Mouse (Mus musculus): Measurements from ENCODE around the gene Mob1a. TPM values are rescaled to one million over a fixed set of nuclear protein-coding genes. Genes with fewer than 3 reads are reported as not detected.
A peak's percentile ranks its signal among the peaks of the same experiment; 100 is the strongest.

The Mob1a gene
- total RNA-seq, 4 experiments from 2014 or later, result 66.9 to 77.3 (median 71.4) TPM

DNA sequence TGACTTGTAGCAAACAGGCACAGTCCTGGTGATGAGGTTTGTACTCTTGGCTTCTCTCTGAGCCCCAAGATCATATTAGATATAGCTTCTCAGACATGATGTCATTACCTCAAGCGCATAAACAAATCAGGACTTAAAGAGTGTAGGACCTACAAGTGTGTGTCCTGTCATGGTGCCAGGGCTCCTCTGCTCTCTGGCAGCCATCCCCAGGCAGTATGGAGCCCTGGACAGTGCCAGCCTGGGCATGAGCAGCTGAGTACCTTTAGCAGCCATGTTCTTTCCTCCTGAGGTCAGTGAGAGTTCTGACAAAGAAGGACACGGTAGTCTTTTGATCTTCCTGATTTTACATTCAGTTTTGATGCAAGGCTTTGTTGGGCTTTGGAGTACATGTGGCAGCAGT lies 17.1 kb downstream of the Mob1a start:
- no peak for DNase-seq

DNA sequence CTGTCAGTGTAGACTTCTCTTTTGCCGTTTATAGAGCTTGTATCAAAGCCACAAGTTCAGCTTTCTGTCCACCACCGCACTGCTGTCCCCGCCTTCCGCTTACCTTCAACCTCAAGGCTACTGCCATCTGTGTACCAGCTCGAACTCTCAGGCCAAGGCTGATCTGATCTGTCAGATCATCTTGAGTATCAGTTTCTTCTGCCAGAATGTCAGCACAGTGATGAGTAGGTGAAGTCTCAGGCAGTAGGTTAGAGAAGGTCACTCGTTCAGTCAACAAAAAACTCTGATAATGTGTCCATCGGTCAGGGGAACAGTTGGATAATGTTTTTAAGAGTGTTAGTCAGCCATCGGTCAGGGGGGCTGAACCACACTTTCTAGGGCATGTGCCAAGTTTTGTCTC lies 19.5 kb downstream of the Mob1a start:
- DNase-seq, result peak; percentile 68

DNA sequence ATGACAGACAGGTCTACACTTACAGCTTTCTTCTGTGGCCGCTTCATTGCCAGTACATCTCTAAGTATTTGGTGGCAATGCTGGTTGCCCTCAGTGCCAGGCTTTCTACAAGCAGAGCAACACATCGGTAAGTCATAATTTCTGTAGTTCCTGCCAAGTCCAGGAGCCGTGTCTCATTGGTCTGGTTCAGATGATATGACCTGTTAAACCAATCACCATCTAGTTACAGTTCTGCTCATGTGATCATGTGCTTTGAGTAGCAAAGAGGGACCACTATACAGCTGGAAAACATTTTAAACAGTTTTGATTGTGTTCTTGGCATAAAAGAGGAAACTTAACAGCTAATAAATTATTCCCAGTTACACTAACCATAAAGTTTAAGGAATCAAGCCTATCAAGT lies 22.1 kb downstream of the Mob1a start:
- DNase-seq, result no peak

DNA sequence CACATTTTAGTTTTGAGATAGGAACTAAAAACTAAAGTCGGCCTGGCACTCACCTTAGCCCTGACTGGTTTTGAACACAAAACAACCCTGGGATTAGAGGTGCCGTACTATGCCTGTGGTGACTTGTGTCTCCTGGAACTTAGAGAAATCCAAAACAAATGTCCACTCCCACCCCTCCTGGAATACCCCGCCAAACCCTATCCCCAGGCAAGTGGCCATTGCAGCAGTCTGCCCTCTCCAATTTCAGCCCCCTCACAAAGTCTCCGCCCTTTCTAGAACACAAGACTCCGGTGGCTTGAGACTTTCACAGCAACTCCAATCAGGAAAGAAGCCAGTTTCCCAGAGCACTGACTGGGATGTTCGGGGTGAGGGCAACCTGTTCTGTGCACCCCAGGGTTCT lies 23.1 kb downstream of the Mob1a start, which contains the start of gene Bola3:
TSS of gene Bola3 (plus strand) at position 275 of the 400 bp plus-strand sequence.
- DNase-seq, result no peak

DNA sequence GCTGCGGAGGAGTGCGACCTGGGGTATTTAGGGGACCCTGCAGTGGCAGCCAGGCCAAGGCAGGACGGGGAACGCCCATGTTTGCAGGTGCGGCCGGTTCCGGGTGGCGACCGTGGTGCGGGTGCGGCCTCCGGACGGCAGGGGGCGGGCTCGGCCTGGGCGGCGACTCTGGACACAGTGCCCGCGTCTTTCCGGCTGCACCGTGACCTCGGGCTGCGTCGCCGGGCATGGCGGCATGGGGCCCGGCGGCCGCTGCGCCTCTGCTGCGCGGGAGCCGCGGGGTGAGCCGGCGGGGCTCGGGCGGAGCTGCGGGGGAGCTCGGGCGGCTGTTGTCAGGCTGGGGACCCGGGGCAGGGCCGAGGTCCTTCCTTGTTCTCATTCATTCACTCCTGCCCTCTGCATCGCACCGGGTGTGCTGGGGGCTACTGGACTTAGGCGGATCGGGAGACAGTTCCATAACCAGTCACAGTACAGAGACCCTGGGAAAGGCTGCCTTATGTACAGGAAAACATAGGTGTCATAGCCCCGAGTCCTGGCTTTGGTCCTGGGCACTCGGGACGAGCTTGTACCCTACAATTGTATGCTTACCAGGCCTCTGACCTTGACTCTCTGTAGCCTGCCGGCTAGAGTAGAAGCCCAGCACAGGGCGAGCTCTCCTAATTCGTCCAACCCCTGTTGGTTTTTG lies 23.6 kb downstream of the Mob1a start:
- peak; percentile 77 for DNase-seq

DNA sequence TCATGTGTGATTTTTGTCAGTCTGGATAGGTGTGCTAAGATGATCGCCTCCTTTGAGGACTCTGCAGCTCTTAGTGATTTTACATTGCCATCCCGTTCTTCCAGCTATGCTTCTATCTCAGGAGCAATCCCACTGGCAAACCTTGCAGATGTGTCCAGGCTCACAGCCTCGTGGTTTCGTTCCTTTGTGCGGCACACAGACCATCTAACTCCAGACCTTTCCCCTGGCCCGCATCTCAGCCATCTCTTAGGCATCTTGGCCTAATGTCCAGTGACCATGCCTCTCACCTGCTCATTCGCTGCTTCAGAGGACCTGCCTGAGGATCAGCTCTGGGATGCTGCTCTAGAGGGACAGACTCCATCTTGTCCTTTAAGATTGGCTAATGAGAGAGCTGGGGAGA lies 24.4 kb downstream of the Mob1a start:
- no peak for DNase-seq

DNA sequence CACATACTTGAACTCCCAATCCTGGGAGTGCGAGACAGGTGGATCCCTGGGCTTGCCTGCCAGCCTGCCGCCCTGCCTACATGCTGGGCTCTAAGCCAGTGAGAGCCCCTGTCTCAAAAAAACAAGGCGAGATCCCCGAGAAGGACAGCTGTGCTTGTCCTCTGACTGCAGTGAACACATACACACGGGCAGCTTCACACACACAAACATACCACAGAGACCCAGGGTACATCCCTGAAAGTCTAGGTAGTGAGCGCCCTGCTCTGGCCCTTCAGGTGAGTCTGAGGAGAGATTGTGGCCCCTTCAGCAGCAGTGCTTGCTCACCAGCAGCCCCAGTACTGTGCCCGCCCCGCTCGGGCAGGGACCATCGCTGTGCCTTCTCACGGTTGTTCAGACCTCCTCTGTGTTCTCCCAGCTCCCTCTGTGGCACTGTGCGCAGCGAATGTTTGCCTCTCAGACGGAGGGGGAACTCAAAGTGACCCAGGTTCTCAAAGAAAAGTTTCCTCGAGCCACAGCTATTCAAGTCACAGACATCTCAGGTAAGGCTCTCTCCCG lies 25.1 kb downstream of the Mob1a start:
- DNase-seq, result no peak

DNA sequence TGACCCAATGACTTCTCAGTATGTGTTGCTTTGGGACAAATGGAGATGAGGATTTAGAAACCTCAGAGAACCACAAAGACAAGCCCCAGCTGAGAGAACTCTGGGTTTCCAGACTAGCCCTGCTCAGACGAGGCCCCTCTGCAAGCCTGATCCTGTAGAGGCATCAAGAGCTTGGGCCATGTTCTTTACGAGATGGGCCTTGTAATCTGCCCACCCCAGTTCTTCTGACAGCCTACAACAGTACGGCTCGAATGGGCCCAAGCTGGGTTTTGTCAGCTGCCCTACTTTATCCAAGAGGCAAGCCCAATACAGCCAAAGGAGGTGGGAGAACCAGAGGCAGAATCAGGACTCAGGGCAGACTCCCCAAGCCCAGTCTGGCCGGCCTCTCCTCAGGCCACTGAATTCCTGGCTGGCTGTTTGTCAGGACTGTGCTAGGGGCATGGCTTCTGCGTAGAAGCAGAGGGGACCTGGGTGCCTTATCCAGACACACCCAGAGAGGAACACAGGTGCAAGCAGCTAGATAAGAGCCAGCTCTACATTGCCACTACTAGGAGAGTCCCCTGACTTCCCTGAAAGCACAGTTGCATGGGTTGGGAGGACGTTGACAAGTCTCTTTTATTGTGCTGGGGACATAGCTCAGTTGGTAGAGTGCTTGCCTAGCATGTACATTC lies 25.8 kb downstream of the Mob1a start:
- no peak for DNase-seq

DNA sequence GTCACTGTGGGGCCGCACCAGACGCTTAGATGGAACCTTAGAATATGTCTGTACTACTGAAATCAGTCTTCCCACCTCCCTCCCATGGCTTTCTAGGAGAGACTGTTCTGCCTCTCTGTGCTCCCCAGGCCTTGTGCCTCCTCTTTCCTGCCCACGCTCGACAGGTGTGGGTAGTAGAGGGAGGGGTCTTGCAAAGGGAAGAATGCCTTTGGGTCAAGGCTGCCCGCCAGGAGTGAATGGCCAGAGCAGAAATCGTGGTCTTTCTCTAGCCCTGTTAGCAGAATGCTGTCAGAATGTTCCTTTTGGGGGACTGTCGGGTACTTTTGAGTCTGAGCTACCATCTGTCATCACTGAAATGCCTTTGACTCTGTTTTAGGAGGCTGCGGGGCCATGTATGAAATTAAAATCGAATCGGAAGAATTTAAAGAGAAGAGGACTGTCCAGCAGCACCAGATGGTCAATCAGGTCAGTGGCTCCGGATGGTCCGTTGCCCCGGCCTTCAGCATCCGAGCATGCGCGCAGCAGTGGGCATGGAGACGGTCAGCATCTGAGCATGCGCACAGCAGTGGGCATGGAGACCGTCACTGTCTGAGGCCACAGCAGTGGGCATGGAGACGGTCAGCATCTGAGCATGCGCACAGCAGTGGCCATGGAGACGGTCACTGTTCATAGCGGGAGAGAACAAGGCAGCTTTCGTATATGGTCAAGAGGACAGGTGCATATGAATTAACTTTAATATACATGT lies 27.0 kb downstream of the Mob1a start:
- DNase-seq, result no peak

DNA sequence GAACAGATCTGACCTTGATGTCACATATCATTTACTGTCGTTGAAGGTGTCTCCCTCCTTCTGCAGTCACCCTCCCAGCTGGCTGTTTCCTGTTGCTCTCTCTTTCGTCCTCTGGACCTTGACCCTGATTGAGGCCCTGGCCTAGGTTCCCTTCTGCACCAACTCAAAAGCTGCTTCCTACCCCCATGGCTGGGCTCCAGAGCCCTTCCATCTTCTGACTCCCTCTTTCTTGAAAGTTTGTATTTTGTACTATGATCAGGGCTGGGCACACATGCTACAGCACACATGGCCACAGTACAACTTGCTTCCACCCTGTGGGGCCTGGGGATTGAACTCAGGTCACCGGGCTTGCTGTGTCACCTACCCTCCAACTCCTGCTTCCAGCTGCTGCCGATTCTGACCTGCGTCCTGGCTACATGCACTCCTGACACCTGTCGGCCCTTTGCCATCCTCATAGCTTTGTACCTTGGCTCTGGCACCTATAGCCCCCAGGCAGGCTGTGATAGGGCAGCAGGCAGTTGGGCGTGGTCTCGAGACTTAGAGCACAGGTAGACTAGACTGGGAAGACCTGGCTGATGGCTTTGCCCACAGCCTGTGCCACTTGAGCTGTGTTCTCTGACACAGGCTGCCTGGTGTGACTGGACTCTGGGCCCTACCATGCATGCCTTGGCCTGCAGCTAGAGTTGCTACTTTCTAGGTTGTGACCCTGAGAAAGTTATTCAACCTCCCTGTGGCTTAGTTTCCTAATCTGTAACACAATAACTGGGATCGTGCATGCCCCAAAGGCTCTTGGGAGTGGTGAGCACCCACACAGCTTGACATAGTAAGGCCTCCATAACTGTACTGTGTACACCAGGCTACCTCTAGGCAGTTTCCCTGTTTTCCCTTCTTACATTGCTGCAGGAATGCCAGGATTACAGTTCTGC lies 29.3 kb downstream of the Mob1a start:
- DNase-seq, result no peak

DNA sequence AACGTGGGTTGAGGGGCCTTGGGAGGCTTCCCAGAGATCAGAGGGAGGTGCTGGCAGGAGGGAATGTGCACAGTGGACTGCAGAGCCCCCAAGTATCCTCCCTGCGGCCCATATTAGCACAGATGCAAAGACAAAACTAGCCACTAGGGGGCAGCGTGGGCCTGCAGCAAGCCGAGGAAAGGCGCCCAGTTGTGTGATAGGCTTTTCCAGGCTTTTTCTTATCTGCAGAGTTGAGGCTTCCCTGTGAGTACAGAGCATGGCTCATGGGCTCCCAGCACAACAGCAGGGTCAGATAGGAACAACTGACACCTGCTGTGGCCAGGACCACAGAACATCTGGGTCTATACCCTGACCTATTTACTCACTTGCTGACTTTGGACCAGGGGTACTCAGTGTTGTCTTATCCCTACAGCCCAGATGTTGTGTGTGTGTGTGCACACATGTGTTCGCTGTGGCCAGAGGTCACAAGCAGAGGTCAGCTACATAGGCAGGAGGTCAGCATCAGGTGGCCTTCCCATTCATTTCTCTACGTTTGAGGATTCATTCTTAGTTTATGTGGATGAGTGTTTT lies 30.8 kb downstream of the Mob1a start:
- peak; percentile 61 for DNase-seq

DNA sequence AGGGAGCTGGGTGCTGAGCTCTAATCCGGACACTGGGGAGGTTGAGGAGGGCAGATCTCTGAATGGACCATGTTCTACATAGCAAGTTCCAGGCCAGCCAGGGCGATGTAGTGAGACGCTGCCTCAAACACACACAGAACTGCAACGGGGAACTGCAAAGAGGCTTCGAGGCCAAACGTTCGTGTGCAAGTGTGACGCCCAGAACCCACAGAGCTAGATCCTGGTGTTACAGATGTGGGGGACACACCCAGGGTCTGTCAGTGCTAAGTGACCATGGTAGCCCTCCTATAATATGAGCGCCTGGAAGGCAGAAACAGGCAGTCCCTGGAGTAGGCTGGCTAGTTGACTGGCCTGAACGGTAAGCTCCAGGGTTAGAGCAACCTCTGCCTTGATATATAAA lies 31.6 kb downstream of the Mob1a start:
- no peak for DNase-seq

DNA sequence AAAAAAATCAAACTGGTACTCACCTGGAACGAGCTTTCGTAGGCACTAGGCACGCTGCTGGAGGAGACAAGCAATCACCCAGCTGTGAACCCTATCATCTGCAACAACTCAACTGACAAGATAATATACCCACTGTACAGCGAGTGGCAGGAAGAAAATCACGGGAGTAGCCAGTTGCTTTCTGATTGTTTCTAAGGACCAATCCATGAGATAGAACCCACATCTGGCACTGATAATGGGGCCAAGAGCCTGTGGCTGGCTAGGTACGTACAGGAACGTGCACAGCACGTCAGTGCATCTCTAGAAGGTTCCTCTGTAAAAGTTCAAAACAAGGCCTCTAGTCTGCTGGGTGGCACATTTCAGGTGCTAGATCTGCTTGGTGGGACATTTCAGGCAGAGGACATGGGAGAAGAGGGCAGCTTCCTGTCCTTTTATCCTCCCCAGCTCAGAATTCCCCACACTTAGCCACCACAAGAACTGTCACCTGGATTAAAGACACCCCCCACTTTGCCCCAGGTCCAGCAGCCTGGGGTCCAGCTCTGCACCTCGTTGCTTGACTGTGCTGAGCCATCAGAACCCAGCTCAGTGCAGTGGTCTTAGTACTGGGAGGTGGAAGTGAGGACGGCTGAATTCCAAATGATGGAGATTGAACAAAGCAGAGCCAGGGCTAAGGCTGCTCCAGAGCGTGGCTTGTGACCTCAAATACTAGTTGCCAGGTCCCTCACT lies 35.9 kb downstream of the Mob1a start:
- no peak for DNase-seq

DNA sequence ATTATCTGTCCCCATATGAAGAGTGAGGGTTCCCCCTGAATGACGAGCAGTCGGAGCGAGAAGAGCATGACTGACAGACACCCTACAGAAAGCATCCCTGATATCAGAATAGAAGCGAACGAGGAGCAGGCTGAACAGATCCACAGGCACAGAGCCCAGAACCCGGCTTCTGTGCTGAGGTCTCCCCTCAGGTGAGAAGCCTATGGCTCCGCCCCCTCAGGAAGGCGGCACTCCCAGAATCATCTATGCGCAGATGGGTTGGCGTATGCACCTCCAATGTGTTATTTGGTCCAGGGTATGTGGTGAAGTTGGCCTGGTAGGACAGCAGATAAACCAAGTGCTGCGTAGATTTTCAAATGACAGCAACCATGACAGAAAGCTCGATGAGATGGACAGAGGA lies 37.3 kb downstream of the Mob1a start:
- DNase-seq, result no peak

DNA sequence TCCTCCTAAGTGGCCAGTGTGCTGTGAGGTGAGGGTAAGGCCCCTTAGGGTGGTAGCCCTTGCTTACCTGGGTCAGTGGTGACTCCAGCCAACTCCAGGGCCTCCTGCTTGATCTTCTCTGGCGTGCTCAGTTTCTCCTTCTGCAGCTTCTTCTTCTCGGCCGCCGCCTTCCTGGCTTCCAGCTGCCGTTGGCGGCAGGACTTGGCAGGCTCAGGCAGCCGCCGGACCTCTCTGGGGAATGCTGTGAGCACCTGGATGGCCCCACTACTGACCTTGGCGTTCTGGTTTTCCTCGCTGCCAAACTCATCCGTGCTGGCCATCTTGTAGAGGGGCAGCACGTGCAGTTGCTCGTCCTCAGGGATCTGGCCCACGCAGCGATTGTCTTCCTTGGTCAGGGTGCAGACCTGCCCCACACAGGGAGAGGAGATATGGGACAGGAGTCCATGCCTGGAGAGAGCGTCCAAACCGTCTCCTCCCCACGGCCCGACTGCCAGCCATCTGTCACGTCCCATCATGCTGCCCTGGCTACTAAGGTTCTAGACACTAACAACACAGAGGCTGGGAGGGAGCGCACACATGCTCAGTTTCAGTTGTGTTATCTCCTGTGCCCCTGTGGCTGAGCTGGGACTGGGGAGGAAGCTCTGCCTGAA lies 44.6 kb downstream of the Mob1a start:
- DNase-seq, result no peak

DNA sequence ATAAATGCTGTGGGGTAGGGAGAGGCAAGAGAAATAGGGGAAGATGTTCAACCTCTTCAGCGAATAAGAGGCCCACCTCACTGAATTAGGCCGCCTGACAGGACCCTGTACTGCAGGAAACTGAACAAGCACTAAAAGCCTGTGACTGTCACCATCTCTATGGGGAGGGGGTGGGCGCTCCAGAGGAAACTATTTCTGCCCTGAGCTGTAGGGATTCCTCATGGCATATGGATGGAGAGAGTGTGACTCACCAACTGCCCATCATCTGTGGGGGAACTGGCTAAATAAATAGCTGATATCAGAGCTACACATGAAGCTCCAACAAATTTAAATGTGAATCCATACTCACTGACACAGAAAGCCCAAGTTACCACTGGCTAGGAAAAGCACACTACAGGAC lies 45.5 kb downstream of the Mob1a start:
- DNase-seq, result no peak

DNA sequence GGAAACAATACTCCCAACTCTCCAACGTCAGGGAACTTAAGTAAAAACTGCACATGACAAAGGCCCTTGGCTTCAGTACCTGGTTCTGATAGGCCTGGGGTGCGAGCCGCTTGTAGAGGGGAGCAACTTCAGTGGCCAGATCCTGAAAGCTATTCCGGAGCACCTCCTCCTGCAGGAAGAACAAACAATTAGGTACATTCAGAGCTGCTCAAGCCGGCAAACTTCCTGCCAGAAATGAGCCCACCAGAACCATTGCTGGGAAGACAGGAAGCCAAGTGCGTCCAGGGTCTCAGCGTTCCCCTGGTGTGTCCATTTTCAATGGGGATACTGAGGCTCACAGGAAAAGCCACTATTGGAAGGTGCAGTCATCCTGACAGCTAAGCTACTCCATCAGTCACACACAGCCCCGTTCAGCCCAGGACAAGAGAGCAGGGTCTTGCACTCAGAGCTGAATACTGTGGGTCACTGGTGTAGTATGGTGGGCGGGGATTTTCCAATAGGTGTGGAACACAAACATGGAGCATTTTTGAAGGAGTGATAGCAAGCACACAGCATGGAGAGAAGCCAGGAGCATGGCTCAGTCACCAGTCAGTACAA lies 48.0 kb downstream of the Mob1a start:
- DNase-seq, result no peak

DNA sequence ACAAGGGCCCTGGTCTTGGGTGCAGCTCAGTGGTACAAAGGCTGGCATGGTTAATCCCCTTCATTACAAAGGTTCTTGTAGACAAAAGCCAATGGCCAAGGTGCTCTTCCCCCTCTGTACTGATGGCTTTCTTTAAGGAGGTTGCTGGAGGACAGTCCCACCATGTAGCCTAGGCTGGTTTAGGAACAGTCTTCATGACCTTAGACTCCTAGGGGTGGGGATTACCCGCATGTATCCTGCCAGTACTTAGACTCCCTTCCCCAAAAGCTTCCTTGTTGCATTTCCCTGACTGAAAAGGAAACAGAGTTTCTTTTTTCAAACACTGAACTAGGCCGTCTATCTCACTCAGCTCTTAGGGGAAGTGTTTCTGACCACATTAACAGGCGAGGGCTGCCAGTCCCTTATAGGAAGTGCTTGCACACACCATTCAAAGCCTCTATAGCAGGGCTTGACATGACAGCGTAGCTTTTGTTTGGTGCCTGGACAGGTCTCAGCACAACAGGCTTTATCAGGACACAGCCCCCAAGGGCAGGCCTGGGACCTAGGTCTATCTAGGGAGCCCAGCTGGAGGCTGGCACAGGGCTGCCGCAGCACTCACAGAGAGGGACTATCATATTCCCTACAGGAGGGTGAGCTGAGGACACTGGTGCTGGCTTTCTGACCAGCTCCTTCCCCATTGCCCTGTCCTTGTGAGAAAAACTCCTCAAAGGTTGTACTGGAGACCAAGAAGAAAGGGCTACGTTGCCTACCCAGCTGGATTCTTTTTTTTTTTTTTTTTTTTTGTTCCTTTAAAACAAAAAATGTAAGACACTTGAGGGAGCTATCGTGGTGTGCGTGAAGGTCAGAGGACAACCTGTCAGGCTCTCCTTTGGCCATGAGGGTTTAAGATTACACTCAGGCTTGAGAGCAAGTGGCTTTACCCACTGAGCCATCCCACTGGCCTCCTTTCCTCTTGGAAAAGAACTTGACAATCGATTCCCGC lies 56.0 kb downstream of the Mob1a start:
- no peak for DNase-seq

DNA sequence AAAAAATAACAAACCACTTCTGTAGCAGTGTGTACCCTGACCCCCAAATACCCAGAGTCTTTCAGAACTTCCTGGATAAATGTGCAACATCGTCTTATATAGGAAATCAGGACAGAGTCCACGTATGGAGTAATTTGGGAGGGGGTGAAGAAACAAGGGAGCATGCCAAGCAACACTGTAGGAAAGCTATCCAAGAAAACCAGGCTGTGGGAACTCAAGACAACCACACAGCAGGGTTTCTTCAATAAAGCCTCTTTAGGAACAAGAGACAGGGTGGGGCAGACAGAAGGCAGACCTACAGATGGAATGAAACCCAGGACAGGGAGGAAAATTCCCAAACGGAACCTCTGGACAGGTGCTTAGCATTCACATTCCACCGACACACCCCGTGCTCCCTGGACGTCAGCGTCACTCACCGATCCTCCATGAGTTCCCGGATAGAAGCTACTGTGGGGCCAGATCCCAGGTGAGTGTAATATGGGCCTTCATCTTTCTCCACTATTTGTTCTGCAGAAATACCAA lies 59.8 kb downstream of the Mob1a start:
- no peak for DNase-seq

All from adrenal gland, adult 8-10 months (tissue).